Mouse (Mus musculus): Measurements from ENCODE around the gene Atp5s. TPM values are rescaled to one million over a fixed set of nuclear protein-coding genes. Genes with fewer than 3 reads are reported as not detected.

Atp5s gene
- polyA plus RNA-seq, 2 experiments: 29.4 to 30.8 TPM

DNA sequence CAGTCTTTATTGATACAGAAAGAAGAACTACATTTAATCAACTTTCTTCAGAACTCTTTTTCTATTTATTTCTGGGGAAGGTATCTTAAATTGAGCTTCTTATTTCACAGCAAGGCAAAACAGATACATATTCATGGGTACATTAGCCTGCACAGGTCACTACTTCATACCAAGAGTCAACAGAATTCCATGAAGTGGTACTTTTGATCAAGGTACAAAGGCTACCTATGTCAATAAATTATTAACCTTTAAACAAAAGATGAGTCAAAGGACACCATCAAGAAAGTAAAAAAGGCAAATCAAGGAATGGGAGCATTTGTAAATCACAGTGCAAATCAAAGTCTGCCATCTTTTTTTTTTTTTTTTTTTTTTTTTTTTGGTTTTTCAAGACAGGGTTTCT lies 11.1 kb upstream of the Atp5s start:
- H3K27ac ChIP-seq (replicated peaks; ENCODE audit: low read depth, low read length): no peak overlapping the region
- ATAC-seq (ENCODE audit: low FRiP score, low read depth): no peak
- no peak overlapping the region for H3K4me3 ChIP-seq (replicated peaks; ENCODE audit: low read length)
- no peak overlapping the region for H3K9ac ChIP-seq (ENCODE audit: low read depth, low read length, severe bottlenecking)
- H3K36me3 ChIP-seq (ENCODE audit: control insufficient read depth, insufficient read depth, low read length): peaks cover 16% of the 10 kb centered on the region
- no peak for DNase-seq (ENCODE audit: low spot score)
- no peaks in the 10 kb centered on the region for H3K4me1 ChIP-seq (ENCODE audit: control insufficient read depth, insufficient read depth, low read length)
- no peaks in the 10 kb centered on the region for H3K27me3 ChIP-seq (ENCODE audit: control insufficient read depth, insufficient read depth, low read length)
- H3K9me3 ChIP-seq (ENCODE audit: control insufficient read depth, low read length): peaks cover 6% of the 10 kb centered on the region; the same call in 1 of the 2 replicates
- no peak for TF ChIP-seq POLR2A (IDR thresholded peaks at IDR 0.05; ENCODE audit: borderline replicate concordance, extremely low read depth, insufficient read depth, insufficient read length)
- H3K4me2 ChIP-seq (replicated peaks; ENCODE audit: low read depth, low read length, severe bottlenecking): no peak overlapping the region

GRCm38 (mm10) chr12:69722857-69723256 lies 1.9 kb upstream of the Atp5s start:
- Histone ChIP-seq H3K4me3 (replicated peaks; ENCODE audit: low read length) (no peak overlapping the region), H3K27me3 (ENCODE audit: control insufficient read depth, insufficient read depth, low read length) (no peaks in the 10 kb centered on the region), H3K27ac (replicated peaks; ENCODE audit: low read depth, low read length) (no peak overlapping the region), H3K36me3 (ENCODE audit: control insufficient read depth, insufficient read depth, low read length) (peaks cover 19% of the 10 kb centered on the region), H3K4me1 (ENCODE audit: control insufficient read depth, insufficient read depth, low read length) (peaks cover 15% of the 10 kb centered on the region), H3K9ac (ENCODE audit: low read depth, low read length, severe bottlenecking) (no peak overlapping the region), H3K4me2 (replicated peaks; ENCODE audit: low read depth, low read length, severe bottlenecking) (no peak overlapping the region), H3K9me3 (ENCODE audit: control insufficient read depth, low read length) (peaks cover 12% of the 10 kb centered on the region)
- no peak for ATAC-seq (ENCODE audit: low FRiP score, low read depth)
- no peak for TF ChIP-seq POLR2A (IDR thresholded peaks at IDR 0.05; ENCODE audit: borderline replicate concordance, extremely low read depth, insufficient read depth, insufficient read length)
- no peak for DNase-seq (ENCODE audit: low spot score)
- WGBS: 85% methylated on average over 3 of the region's 3 CpGs

- Histone ChIP-seq H3K4me2 (replicated peaks; ENCODE audit: low read depth, low read length, severe bottlenecking) (peak overlapping the region; percentile 68), H3K4me1 (ENCODE audit: control insufficient read depth, insufficient read depth, low read length) (peaks cover 15% of the 10 kb centered on the region), H3K27ac (replicated peaks; ENCODE audit: low read depth, low read length) (no peak overlapping the region), H3K9me3 (ENCODE audit: control insufficient read depth, low read length) (peaks cover 12% of the 10 kb centered on the region), H3K27me3 (ENCODE audit: control insufficient read depth, insufficient read depth, low read length) (no peaks in the 10 kb centered on the region), H3K4me3 (replicated peaks; ENCODE audit: low read length) (peak overlapping the region; percentile 78; the same call in 1 of the 2 replicates), H3K36me3 (ENCODE audit: control insufficient read depth, insufficient read depth, low read length) (peaks cover 19% of the 10 kb centered on the region), H3K9ac (ENCODE audit: low read depth, low read length, severe bottlenecking) (no peak overlapping the region)
- WGBS: 72% methylated on average over 2 of the region's 2 CpGs
- ATAC-seq (ENCODE audit: low FRiP score, low read depth) (no peak), DNase-seq (ENCODE audit: low spot score) (no peak)
- TF ChIP-seq POLR2A (IDR thresholded peaks at IDR 0.05; ENCODE audit: borderline replicate concordance, extremely low read depth, insufficient read depth, insufficient read length): no peak
These were observed 1.4 kb upstream of the Atp5s start for GRCm38 (mm10) chr12:69723376-69723775.

DNA sequence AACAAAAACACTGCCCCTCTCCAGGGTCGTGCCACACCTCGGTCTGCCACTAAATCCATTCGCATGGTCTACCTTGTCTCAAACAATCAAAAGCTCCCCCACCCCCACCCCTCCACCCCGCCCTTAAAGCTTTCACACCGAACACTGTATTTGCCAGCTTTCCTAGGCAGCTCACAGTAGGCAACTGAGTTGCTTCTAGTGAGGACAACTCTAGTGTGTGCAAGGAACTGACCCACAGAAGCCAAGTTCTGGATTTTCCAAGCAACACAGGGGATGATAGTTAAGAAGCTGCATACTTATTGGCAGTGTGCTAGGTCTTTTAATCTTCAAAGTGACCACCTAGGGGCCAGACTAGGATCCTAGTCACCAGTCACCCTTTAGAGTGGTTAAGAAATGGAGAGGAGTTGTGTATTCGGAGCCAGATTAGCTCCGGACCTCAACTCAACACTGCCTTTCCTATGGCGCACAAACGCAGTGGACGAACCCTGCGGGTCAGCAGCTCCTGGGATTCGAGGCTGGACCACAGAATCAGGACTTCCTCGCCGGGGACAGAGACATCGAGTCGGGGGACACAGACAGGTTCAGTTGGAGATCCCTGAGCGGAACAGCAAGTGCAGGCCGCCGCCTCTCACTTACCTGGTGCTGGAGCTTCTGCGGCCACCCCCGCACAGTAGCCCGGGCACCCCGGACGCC lies 586 bp upstream of the Atp5s start:
- peak; percentile 24 for ATAC-seq (ENCODE audit: low FRiP score, low read depth)
- Histone ChIP-seq H3K27me3 (ENCODE audit: control insufficient read depth, insufficient read depth, low read length) (no peaks in the 10 kb centered on the region), H3K4me2 (replicated peaks; ENCODE audit: low read depth, low read length, severe bottlenecking) (peak overlapping the region; percentile 68), H3K4me1 (ENCODE audit: control insufficient read depth, insufficient read depth, low read length) (peaks cover 15% of the 10 kb centered on the region), H3K27ac (replicated peaks; ENCODE audit: low read depth, low read length) (no peak overlapping the region), H3K36me3 (ENCODE audit: control insufficient read depth, insufficient read depth, low read length) (peaks cover 16% of the 10 kb centered on the region), H3K9me3 (ENCODE audit: control insufficient read depth, low read length) (peaks cover 9% of the 10 kb centered on the region), H3K4me3 (replicated peaks; ENCODE audit: low read length) (peak overlapping the region; percentile 78), H3K9ac (ENCODE audit: low read depth, low read length, severe bottlenecking) (peak overlapping the region; percentile 68)
- TF ChIP-seq POLR2A (IDR thresholded peaks at IDR 0.05; ENCODE audit: borderline replicate concordance, extremely low read depth, insufficient read depth, insufficient read length): no peak
- WGBS: 3% methylated on average over 22 of the region's 24 CpGs
- no peak for DNase-seq (ENCODE audit: low spot score)

DNA sequence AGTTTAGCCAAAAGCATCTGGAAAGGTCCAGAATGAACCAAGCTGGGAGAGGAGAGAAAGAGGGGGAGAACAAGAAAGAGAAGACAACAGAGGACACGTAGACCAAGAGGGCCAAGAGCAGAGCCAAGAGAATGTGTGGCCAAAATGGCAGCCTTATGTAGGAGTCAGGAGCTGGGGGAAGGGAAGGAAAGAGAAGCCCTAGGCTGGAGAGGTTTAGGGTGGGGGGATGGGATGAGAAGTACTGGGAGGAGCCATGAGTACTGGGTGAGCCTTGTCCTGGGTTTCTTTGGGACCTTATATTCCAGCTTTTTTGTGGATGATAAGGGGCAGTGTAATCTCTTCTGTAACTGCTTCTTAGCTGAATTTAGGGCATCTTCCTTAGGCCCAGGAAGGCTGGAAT lies 4.5 kb downstream of the Atp5s start:
- TF ChIP-seq POLR2A (IDR thresholded peaks at IDR 0.05; ENCODE audit: borderline replicate concordance, extremely low read depth, insufficient read depth, insufficient read length): no peak
- Histone ChIP-seq H3K4me2 (replicated peaks; ENCODE audit: low read depth, low read length, severe bottlenecking) (no peak overlapping the region), H3K9ac (ENCODE audit: low read depth, low read length, severe bottlenecking) (no peak overlapping the region), H3K27me3 (ENCODE audit: control insufficient read depth, insufficient read depth, low read length) (no peaks in the 10 kb centered on the region), H3K4me1 (ENCODE audit: control insufficient read depth, insufficient read depth, low read length) (peaks cover 6% of the 10 kb centered on the region; the same call in 1 of the 2 replicates), H3K9me3 (ENCODE audit: control insufficient read depth, low read length) (no peaks in the 10 kb centered on the region), H3K36me3 (ENCODE audit: control insufficient read depth, insufficient read depth, low read length) (no peaks in the 10 kb centered on the region), H3K27ac (replicated peaks; ENCODE audit: low read depth, low read length) (no peak overlapping the region), H3K4me3 (replicated peaks; ENCODE audit: low read length) (no peak overlapping the region)
- WGBS: 89% methylated on average over 1 of the region's 1 CpGs
- DNase-seq (ENCODE audit: low spot score): no peak
- no peak for ATAC-seq (ENCODE audit: low FRiP score, low read depth)

Data from limb, embryonic 14.5 days (tissue).